Mouse (Mus musculus) splenic B cell, adult 2 months (primary cell): ENCODE results near the gene Aqp7.
"Not testable (repeated sequence)": the region's sequence is repeated elsewhere in the genome, so short reads cannot be mapped to it uniquely, and the experiment has no call there.

Experiments
- DNase-seq: peaks from one replicate; pipeline ENCODE4 v3.0.0-alpha.2; 2011; ENCODE audit warnings: low read depth, low spot score
- H3K27me3 ChIP-seq: 2 replicates; pipeline ENCODE4 v1.6.1; 2012; ENCODE audit warnings: mild to moderate bottlenecking, low read length, moderate library complexity, mixed read lengths; ENCODE audit not compliant: control insufficient read depth, poor library complexity, insufficient read depth, severe bottlenecking
- H3K36me3 ChIP-seq: 2 replicates; pipeline ENCODE4 v1.6.1; 2012; ENCODE audit warnings: mild to moderate bottlenecking, low read length, moderate library complexity, mixed read lengths; ENCODE audit not compliant: control insufficient read depth, poor library complexity, insufficient read depth, severe bottlenecking

Gene Aqp7

GRCm38 (mm10) chr4:41047524-41048271, at the start of gene Aqp7:
Gene Aqp7 (minus strand): TSS chr4:41048139.
- no peak for DNase-seq
- 0 out of 2 replicates have a peak, but pooled peaks cover 2% of the 10 kb centered on the region for H3K27me3 ChIP-seq

GRCm38 (mm10) chr4:41097381-41097780, 49.4 kb upstream of the Aqp7 start:
- H3K36me3 ChIP-seq = no peaks in the 10 kb centered on the region
- H3K27me3 ChIP-seq = no peaks in the 10 kb centered on the region
- DNase-seq = no peak

More at GRCm38 (mm10) chr4:41047524-41048271, at the start of gene Aqp7:
- no peaks in the 10 kb centered on the region for H3K36me3 ChIP-seq

GRCm38 (mm10) chr4:41096794-41097193, 48.9 kb upstream of the Aqp7 start:
- Histone ChIP-seq H3K27me3 (no peaks in the 10 kb centered on the region), H3K36me3 (no peaks in the 10 kb centered on the region)
- no peak for DNase-seq

GRCm38 (mm10) chr4:41096169-41096568, 48.2 kb upstream of the Aqp7 start:
- Histone ChIP-seq H3K27me3 (no peaks in the 10 kb centered on the region), H3K36me3 (no peaks in the 10 kb centered on the region)
- no peak for DNase-seq

GRCm38 (mm10) chr4:41094361-41094760, 46.4 kb upstream of the Aqp7 start:
- no peak for DNase-seq
- no peaks in the 10 kb centered on the region for H3K27me3 ChIP-seq
- no peaks in the 10 kb centered on the region for H3K36me3 ChIP-seq

GRCm38 (mm10) chr4:41092958-41093357, 45.0 kb upstream of the Aqp7 start:
- DNase-seq = no peak
- H3K36me3 ChIP-seq = no peaks in the 10 kb centered on the region
- H3K27me3 ChIP-seq = no peaks in the 10 kb centered on the region

- DNase-seq = no peak
These were observed 43.5 kb upstream of the Aqp7 start for GRCm38 (mm10) chr4:41091391-41091790.

GRCm38 (mm10) chr4:41089705-41090104, 41.8 kb upstream of the Aqp7 start:
- DNase-seq = no peak
- no peaks in the 10 kb centered on the region for H3K36me3 ChIP-seq

More at GRCm38 (mm10) chr4:41091391-41091790, 43.5 kb upstream of the Aqp7 start:
- Histone ChIP-seq H3K36me3 (no peaks in the 10 kb centered on the region), H3K27me3 (no peaks in the 10 kb centered on the region)

GRCm38 (mm10) chr4:41089189-41089588, 41.2 kb upstream of the Aqp7 start:
- Histone ChIP-seq H3K36me3 (no peaks in the 10 kb centered on the region), H3K27me3 (no peaks in the 10 kb centered on the region)
- no peak for DNase-seq

More at GRCm38 (mm10) chr4:41089705-41090104, 41.8 kb upstream of the Aqp7 start:
- no peaks in the 10 kb centered on the region for H3K27me3 ChIP-seq

- no peak for DNase-seq
These were observed 39.7 kb upstream of the Aqp7 start for GRCm38 (mm10) chr4:41087459-41088298.

GRCm38 (mm10) chr4:41086947-41087346, 39.0 kb upstream of the Aqp7 start:
- Histone ChIP-seq H3K27me3 (no peaks in the 10 kb centered on the region), H3K36me3 (no peaks in the 10 kb centered on the region)
- DNase-seq = no peak

More at GRCm38 (mm10) chr4:41087459-41088298, 39.7 kb upstream of the Aqp7 start:
- no peaks in the 10 kb centered on the region for H3K27me3 ChIP-seq
- no peaks in the 10 kb centered on the region for H3K36me3 ChIP-seq

- no peak for DNase-seq
- no peaks in the 10 kb centered on the region for H3K27me3 ChIP-seq
These were observed 36.9 kb upstream of the Aqp7 start for GRCm38 (mm10) chr4:41084819-41085218.

GRCm38 (mm10) chr4:41082803-41083202, 34.9 kb upstream of the Aqp7 start:
- not testable (repeated sequence) for H3K36me3 ChIP-seq, DNase-seq, H3K27me3 ChIP-seq

More at GRCm38 (mm10) chr4:41084819-41085218, 36.9 kb upstream of the Aqp7 start:
- no peaks in the 10 kb centered on the region for H3K36me3 ChIP-seq

- no peak for DNase-seq
- Histone ChIP-seq H3K27me3 (no peaks in the 10 kb centered on the region), H3K36me3 (no peaks in the 10 kb centered on the region)
These were observed 33.8 kb upstream of the Aqp7 start for GRCm38 (mm10) chr4:41081733-41082132.

GRCm38 (mm10) chr4:41078726-41079125, 30.8 kb upstream of the Aqp7 start:
- no peaks in the 10 kb centered on the region for H3K27me3 ChIP-seq
- no peak for DNase-seq
- H3K36me3 ChIP-seq = no peaks in the 10 kb centered on the region
